ENCODE assay signal across 8 mouse cellular contexts in genomic region chr11:121543287-121543856, GRCm38 (mm10). TPM values are rescaled to one million over a fixed set of nuclear protein-coding genes. Genes with fewer than 3 reads are reported as not detected.
DNase-seq lines count a peak whose midpoint lies in the region; ATAC-seq lines count a peak whose summit lies in the region.
"Had no signal": no experiment of that assay in that cellular context is flagged by ENCODE, and none has a peak within 500 bp of the region (broad histone marks: within the 10 kb centered on the region; RNA-seq: fewer than 3 reads in every experiment).

No protein-coding gene starts in this region.

- H3K27me3 ChIP-seq in lung, embryonic 15.5 days = no peaks in the 10 kb centered on the region
- H3K27me3 ChIP-seq in kidney, embryonic 16.5 days (ENCODE audit: insufficient read depth, low read length) = no peaks in the 10 kb centered on the region
- no peaks in the 10 kb centered on the region for H3K27me3 ChIP-seq in stomach, embryonic 14.5 days (ENCODE audit: control insufficient read depth, insufficient read depth, low read length)
- H3K27me3 ChIP-seq: Patski had no signal

- H3K4me1 ChIP-seq in lung, embryonic 15.5 days = peaks cover 13% of the 10 kb centered on the region; the same call in 1 of the 2 replicates
- H3K4me1 ChIP-seq in kidney, embryonic 16.5 days (ENCODE audit: insufficient read depth, low read length) = peaks cover 13% of the 10 kb centered on the region
- no peaks in the 10 kb centered on the region for H3K4me1 ChIP-seq in stomach, embryonic 14.5 days (ENCODE audit: control insufficient read depth, insufficient read depth, low read length)

- H3K4me3 ChIP-seq in lung, embryonic 15.5 days = no peak overlapping the region
- H3K4me3 ChIP-seq in kidney, embryonic 16.5 days (ENCODE audit: low read length) = no peak overlapping the region
- H3K4me3 ChIP-seq in stomach, embryonic 14.5 days (ENCODE audit: low read depth, low read length) = no peak overlapping the region

- H3K9me3 ChIP-seq in lung, embryonic 15.5 days = no peaks in the 10 kb centered on the region
- no peaks in the 10 kb centered on the region for H3K9me3 ChIP-seq in kidney, embryonic 16.5 days (ENCODE audit: low read length)
- no peaks in the 10 kb centered on the region for H3K9me3 ChIP-seq in stomach, embryonic 14.5 days (ENCODE audit: control insufficient read depth, low read depth, low read length)

- no peaks in the 10 kb centered on the region for H3K36me3 ChIP-seq in lung, embryonic 15.5 days
- H3K36me3 ChIP-seq in kidney, embryonic 16.5 days (ENCODE audit: insufficient read depth, low read length) = 0 out of 2 replicates have a peak, but pooled peaks cover 4% of the 10 kb centered on the region
- H3K36me3 ChIP-seq in stomach, embryonic 14.5 days (ENCODE audit: control insufficient read depth, insufficient read depth, low read length) = no peaks in the 10 kb centered on the region; the same call in 1 of the 2 replicates

- H3K27ac ChIP-seq in lung, embryonic 15.5 days = peak overlapping the region; percentile 87
- H3K27ac ChIP-seq in kidney, embryonic 16.5 days (ENCODE audit: low read length) = peak overlapping the region; percentile 55; the same call in 1 of the 2 replicates
- peak overlapping the region; percentile 90 for H3K27ac ChIP-seq in stomach, embryonic 14.5 days (ENCODE audit: low read length)

- no peak for DNase-seq in lung, postnatal 10 days
- DNase-seq in cerebellum, adult 9-11 months = peak; percentile 47
- no peak for DNase-seq in urinary bladder, postnatal 10 days (ENCODE audit: low spot score)
- no peak for DNase-seq in frontal cortex, postnatal 25 days (ENCODE audit: low spot score in 2 of 2)

- H3K4me2 ChIP-seq in lung, embryonic 15.5 days = no peak overlapping the region; the same call in 1 of the 2 replicates
- no peak overlapping the region for H3K4me2 ChIP-seq in kidney, embryonic 16.5 days (replicated peaks; ENCODE audit: low read depth, low read length)
- no peak overlapping the region for H3K4me2 ChIP-seq in stomach, embryonic 14.5 days (replicated peaks; ENCODE audit: low read depth, low read length)

- H3K9ac ChIP-seq in lung, embryonic 15.5 days = no peak overlapping the region
- H3K9ac ChIP-seq in kidney, embryonic 16.5 days (replicated peaks; ENCODE audit: low read length) = no peak overlapping the region
- H3K9ac ChIP-seq in stomach, embryonic 14.5 days (replicated peaks; ENCODE audit: low read depth, low read length) = no peak overlapping the region

- 65% methylated on average over 5 of the region's 5 CpGs for WGBS in lung, embryonic 15.5 days
- 90% methylated on average over 5 of the region's 5 CpGs for WGBS in kidney, embryonic 16.5 days
- 85% methylated on average over 5 of the region's 5 CpGs for WGBS in stomach, embryonic 14.5 days

- no peak for ATAC-seq in lung, embryonic 15.5 days (ENCODE audit: borderline replicate concordance, extremely low read depth, low FRiP score, low TSS enrichment)
- ATAC-seq in kidney, embryonic 16.5 days (ENCODE audit: low FRiP score, low TSS enrichment) = no peak
- ATAC-seq in stomach, embryonic 14.5 days (ENCODE audit: insufficient number of reproducible peaks, insufficient read depth, low FRiP score, low read depth) = peak; percentile 50; the same call in 1 of the 2 replicates
- ATAC-seq: Patski had no signal

RNA-seq across cellular contexts. Expression of gene Zfp750, which starts 24.2 kb away (rescaled TPM):
- polyA plus RNA-seq in lung, embryonic 15.5 days (2015; fragmentation: Nextera tagmentation; extraction: Ambion mirVana) = 0.49 and 0.61 TPM in 2 replicates
- 0.77 and 0.90 TPM in 2 replicates for polyA plus RNA-seq in kidney, embryonic 16.5 days (2015; fragmentation: Nextera tagmentation; extraction: Ambion mirVana)
- 8.6 and 8.9 TPM in 2 replicates for polyA plus RNA-seq in stomach, embryonic 14.5 days (2014; fragmentation: Nextera tagmentation; extraction: Ambion mirVana)
- polyA plus RNA-seq: Patski had no signal
